Mouse (Mus musculus) heart, postnatal 0 days (tissue): ENCODE data around the gene Poldip2. TPM values are rescaled to one million over a fixed set of nuclear protein-coding genes. Genes with fewer than 3 reads are reported as not detected.

Source experiments
- ATAC-seq: fragments of 200-750 bp; cut with Nextera tagmentation; 2 replicates; pipeline ENCODE4 v1.8.0; 2017; ENCODE audit warnings: low read depth, moderate number of reproducible peaks, moderate library complexity; ENCODE audit not compliant: insufficient read depth
- DNase-seq: peaks from one replicate; pipeline ENCODE4 v3.0.0-alpha.2; 2016; ENCODE audit warnings: low spot score
- H3K27ac ChIP-seq: fragments of 300-500 bp; sonication (generic); 2 replicates; pipeline ENCODE4 v1.5.1; 2014; ENCODE audit warnings: low read depth, mild to moderate bottlenecking
- H3K27me3 ChIP-seq: fragments of 300-500 bp; sonication (generic); 2 replicates; pipeline ENCODE4 v1.6.1; 2014; ENCODE audit warnings: low read length, mixed read lengths; ENCODE audit not compliant: control insufficient read depth, insufficient read depth
- H3K36me3 ChIP-seq: fragments of 300-500 bp; sonication (generic); replicated peaks from 2 replicates; pipeline ENCODE4 v1.6.1; 2014; ENCODE audit warnings: low read length, mixed read lengths; ENCODE audit not compliant: control insufficient read depth, insufficient read depth
- H3K4me1 ChIP-seq: fragments of 300-500 bp; sonication (generic); 2 replicates; pipeline ENCODE4 v1.6.1; 2014; ENCODE audit warnings: antibody characterized with exemption; ENCODE audit not compliant: control insufficient read depth, insufficient read depth
- H3K4me2 ChIP-seq: fragments of 300-500 bp; sonication (generic); 2 replicates; pipeline ENCODE4 v1.6.1; 2014; ENCODE audit warnings: low read depth, mild to moderate bottlenecking, low read length, moderate library complexity
- H3K4me3 ChIP-seq: fragments of 300-500 bp; sonication (generic); 2 replicates; pipeline ENCODE4 v1.5.1; 2014; ENCODE audit warnings: low read depth, low read length
- H3K9ac ChIP-seq: fragments of 300-500 bp; sonication (generic); replicated peaks from 2 replicates; pipeline ENCODE4 v1.6.1; 2014; ENCODE audit warnings: low read depth, low read length, mixed read lengths
- H3K9me3 ChIP-seq: fragments of 300-500 bp; sonication (generic); replicated peaks from 2 replicates; pipeline ENCODE4 v1.6.1; 2016; ENCODE audit warnings: low read length; ENCODE audit not compliant: control insufficient read depth
- CTCF ChIP-seq: IDR thresholded peaks from 2 replicates; pipeline ENCODE4 v1.5.1; 2016; ENCODE audit warnings: antibody characterized with exemption, control low read depth, low read depth
- EP300 ChIP-seq: IDR thresholded peaks from 2 replicates; pipeline ENCODE4 v1.6.1; 2016; ENCODE audit warnings: antibody characterized with exemption, low read depth
- WGBS: fragments of 180-500 bp; shearing (Covaris S2); extraction: QIAGEN DNeasy Blood & Tissue Kit; methylation state at CpG from one replicate; pipeline ENCODE4 v1.1.7; 2014; 5-methylcytosine and 5-hydroxymethylcytosine counted together
- polyA plus RNA-seq: library from polyadenylated mRNA; unstranded; fragments of >200 nt; fragmentation: Nextera tagmentation; extraction: Ambion mirVana; gene quantifications from 2 replicates; pipeline ENCODE4 v1.2.1, GENCODE M21; 2015
- total RNA-seq: library from RNA; depleted of rRNA; stranded (reverse); fragments of >200 nt; gene quantifications from 2 replicates; pipeline ENCODE4 v1.2.3, GENCODE M21; 2014; ENCODE audit warnings: low replicate concordance

Poldip2 gene
- total and polyA plus RNA-seq, 2 experiments from 2014 or later: 214 to 225 TPM

- Histone ChIP-seq H3K4me2 (no peak overlapping the region), H3K27ac (no peak overlapping the region), H3K36me3 (peaks cover 13% of the 10 kb centered on the region), H3K4me1 (peaks cover 8% of the 10 kb centered on the region), H3K9ac (no peak overlapping the region), H3K9me3 (no peaks in the 10 kb centered on the region), H3K4me3 (no peak overlapping the region), H3K27me3 (no peaks in the 10 kb centered on the region)
- no peak for TF ChIP-seq EP300
- 75% methylated on average over 2 of the region's 2 CpGs for WGBS
- ATAC-seq (no peak), DNase-seq (no peak)
Observed at GRCm38 (mm10) chr11:78547718-78548460, 35.9 kb downstream of the Poldip2 start.

DNA sequence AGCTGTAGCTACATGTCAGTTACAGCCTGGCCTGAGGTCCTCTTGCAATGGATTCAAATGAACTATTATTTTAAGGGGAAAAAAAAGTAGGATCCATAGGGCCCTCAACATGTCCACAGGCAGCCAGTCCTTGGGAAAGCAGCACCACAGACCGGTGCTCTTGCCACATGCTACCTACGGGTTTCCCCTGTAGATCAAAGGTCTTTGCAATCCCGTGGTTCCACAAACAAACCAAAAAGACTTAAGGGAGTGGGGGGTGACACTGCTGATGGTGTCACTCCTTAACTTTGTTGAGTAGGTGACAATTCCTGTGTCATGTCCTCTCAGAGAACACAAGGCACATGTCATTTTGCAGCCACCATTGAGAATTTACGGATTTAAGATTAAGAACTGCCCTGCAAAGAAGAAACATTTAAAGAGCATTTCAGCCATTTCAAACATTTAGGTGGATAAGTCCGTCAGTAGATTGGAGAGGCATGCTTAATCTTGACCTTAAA is 37.5 kb downstream of the Poldip2 start:
- WGBS: 11% methylated on average over 5 of the region's 5 CpGs
- DNase-seq: no peak
- TF ChIP-seq EP300: no peak
- TF ChIP-seq CTCF: no peak

GRCm38 (mm10) chr11:78550168-78551058 is 38.4 kb downstream of the Poldip2 start, which contains the start of gene Tmem97:
Gene Tmem97, minus strand, starts transcription at chr11:78550777.
- H3K36me3 ChIP-seq: no peaks in the 10 kb centered on the region
- H3K4me3 ChIP-seq: peak within 1 kb of the TSS; percentile 87
- ATAC-seq (peak; percentile 99), DNase-seq (peak; percentile 99)
- WGBS: under 1% methylated on average over 60 of the region's 60 CpGs
- no peaks in the 10 kb centered on the region for H3K27me3 ChIP-seq
- H3K9ac ChIP-seq: peak within 1 kb of the TSS; percentile 68
- TF ChIP-seq CTCF (no peak), EP300 (no peak)
- peaks cover 5% of the 10 kb centered on the region; the same call in 1 of the 2 replicates for H3K9me3 ChIP-seq
- H3K27ac ChIP-seq: peak within 1 kb of the TSS; percentile 61
- H3K4me1 ChIP-seq: peaks cover 13% of the 10 kb centered on the region
- peak within 1 kb of the TSS; percentile 98 for H3K4me2 ChIP-seq

More for the DNA sequence above, 37.5 kb downstream of the Poldip2 start:
- Histone ChIP-seq H3K9me3 (peaks cover 5% of the 10 kb centered on the region; the same call in 1 of the 2 replicates), H3K4me2 (peak overlapping the region; percentile 98), H3K36me3 (peaks cover 8% of the 10 kb centered on the region; the same call in 1 of the 2 replicates), H3K27ac (0 out of 2 replicates have a peak overlapping the region, but pooled peaks have one; percentile 61), H3K4me3 (peak overlapping the region; percentile 87), H3K27me3 (no peaks in the 10 kb centered on the region), H3K4me1 (peaks cover 8% of the 10 kb centered on the region), H3K9ac (peak overlapping the region; percentile 68)
- no peak for ATAC-seq

DNA sequence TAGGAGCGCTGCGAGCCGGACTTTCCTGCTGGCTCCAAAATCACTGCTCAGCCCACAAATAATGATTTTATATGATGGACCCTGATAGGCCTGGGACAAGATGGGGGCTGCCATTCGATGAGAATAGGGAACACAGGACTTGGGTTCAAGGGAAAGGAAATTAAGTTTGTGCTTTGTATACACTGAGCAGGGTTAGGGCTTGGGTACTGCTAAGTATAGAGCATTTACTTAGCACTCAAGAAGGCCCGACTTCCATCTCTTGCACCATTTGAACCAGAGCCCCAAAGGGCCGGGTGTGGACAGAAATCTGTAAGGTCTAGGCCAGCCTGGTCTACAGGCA is 39.0 kb downstream of the Poldip2 start:
- no peak for DNase-seq

GRCm38 (mm10) chr11:78555623-78556022 is 43.6 kb downstream of the Poldip2 start:
- Histone ChIP-seq H3K27me3 (no peaks in the 10 kb centered on the region), H3K9ac (no peak overlapping the region), H3K4me3 (no peak overlapping the region), H3K36me3 (no peaks in the 10 kb centered on the region), H3K4me1 (peaks cover 7% of the 10 kb centered on the region; the same call in 1 of the 2 replicates), H3K4me2 (no peak overlapping the region), H3K9me3 (peaks cover 5% of the 10 kb centered on the region; the same call in 1 of the 2 replicates), H3K27ac (peak overlapping the region; percentile 78)
- DNase-seq: peak; percentile 51
- WGBS: 38% methylated on average over 3 of the region's 3 CpGs
- peak; percentile 15; the same call in 1 of the 2 replicates for ATAC-seq
- no peak for TF ChIP-seq EP300
- no peak for TF ChIP-seq CTCF

More for the DNA sequence above, 39.0 kb downstream of the Poldip2 start:
- H3K27ac ChIP-seq: peak overlapping the region; percentile 56; the same call in 1 of the 2 replicates
- no peaks in the 10 kb centered on the region for H3K36me3 ChIP-seq
- peak overlapping the region; percentile 98 for H3K4me2 ChIP-seq
- H3K4me3 ChIP-seq: peak overlapping the region; percentile 87
- peak overlapping the region; percentile 68; the same call in 1 of the 2 replicates for H3K9ac ChIP-seq
- H3K27me3 ChIP-seq: no peaks in the 10 kb centered on the region
- H3K9me3 ChIP-seq: peaks cover 5% of the 10 kb centered on the region; the same call in 1 of the 2 replicates
- no peak for ATAC-seq
- 31% methylated on average over 6 of the region's 6 CpGs for WGBS
- TF ChIP-seq CTCF (no peak), EP300 (no peak)
- H3K4me1 ChIP-seq: peaks cover 15% of the 10 kb centered on the region
